Mouse (Mus musculus) ES-Bruce4 (cell line): ENCODE measurements around the gene Znhit1.

ENCODE experiments used
- CTCF ChIP-seq: IDR thresholded peaks from one replicate; pipeline ENCODE4 v1.8.1; 2011; ENCODE audit warnings: low read depth, low read length
- EP300 ChIP-seq: IDR thresholded peaks from 2 replicates; pipeline ENCODE4 v1.6.1; 2011; ENCODE audit warnings: low read depth, low read length; ENCODE audit not compliant: insufficient read depth
- POLR2A ChIP-seq: IDR thresholded peaks from one replicate; pipeline ENCODE4 v1.8.1; 2011; ENCODE audit warnings: low read length; ENCODE audit not compliant: insufficient read depth

DNA sequence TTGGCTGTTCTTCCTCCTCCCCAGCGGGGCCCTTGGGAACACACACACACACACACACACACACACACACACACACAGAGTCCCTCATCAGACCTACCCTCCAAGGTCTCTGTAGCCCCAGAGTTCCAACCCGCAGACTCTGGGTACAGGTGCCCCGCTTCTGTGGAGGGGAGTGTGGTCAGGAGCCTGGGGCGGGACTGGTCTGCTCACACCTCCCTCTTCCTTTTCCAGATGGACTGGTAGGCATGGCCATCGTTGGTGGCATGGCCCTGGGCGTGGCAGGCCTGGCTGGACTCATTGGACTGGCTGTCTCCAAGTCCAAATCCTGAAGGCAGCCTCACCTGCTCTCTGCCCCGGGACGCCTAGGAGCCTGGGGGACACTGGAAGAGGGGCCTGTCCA, 22.1 kb downstream of the Znhit1 start:
- TF ChIP-seq POLR2A, result no peak
- no peak for TF ChIP-seq CTCF
- no peak for TF ChIP-seq EP300
